Mouse (Mus musculus): ENCODE measurements around the gene Ugt1a5. TPM values are rescaled to one million over a fixed set of nuclear protein-coding genes. Genes with fewer than 3 reads are reported as not detected.

Gene Ugt1a5
- total RNA-seq, 2 experiments from 2014 or later, result 0.84 to 4.3 TPM

GRCm38 (mm10) chr1:88235894-88236415 is 70.1 kb downstream of the Ugt1a5 start:
- no peak for ATAC-seq (ENCODE audit: poor library complexity, severe bottlenecking)

- no peak for ATAC-seq (ENCODE audit: poor library complexity, severe bottlenecking)
These were observed 71.5 kb downstream of the Ugt1a5 start for GRCm38 (mm10) chr1:88237311-88237710.

GRCm38 (mm10) chr1:88238771-88239170 is 73.0 kb downstream of the Ugt1a5 start:
- no peak for ATAC-seq (ENCODE audit: poor library complexity, severe bottlenecking)

- no peak for ATAC-seq (ENCODE audit: poor library complexity, severe bottlenecking)
These were observed 74.3 kb downstream of the Ugt1a5 start for GRCm38 (mm10) chr1:88240072-88240471.

- no peak for ATAC-seq (ENCODE audit: poor library complexity, severe bottlenecking)
These were observed 74.8 kb downstream of the Ugt1a5 start for GRCm38 (mm10) chr1:88240579-88240978.

GRCm38 (mm10) chr1:88243861-88244260 is 78.0 kb downstream of the Ugt1a5 start:
- no peak for ATAC-seq (ENCODE audit: poor library complexity, severe bottlenecking)

- no peak for ATAC-seq (ENCODE audit: poor library complexity, severe bottlenecking)
These were observed 80.1 kb downstream of the Ugt1a5 start for GRCm38 (mm10) chr1:88245881-88246280.

- no peak for ATAC-seq (ENCODE audit: poor library complexity, severe bottlenecking)
These were observed 80.6 kb downstream of the Ugt1a5 start for GRCm38 (mm10) chr1:88246386-88246785.

GRCm38 (mm10) chr1:88247660-88248059 is 81.8 kb downstream of the Ugt1a5 start:
- ATAC-seq (ENCODE audit: poor library complexity, severe bottlenecking), result no peak

- peak; percentile 20 for ATAC-seq (ENCODE audit: poor library complexity, severe bottlenecking)
These were observed 82.8 kb downstream of the Ugt1a5 start for GRCm38 (mm10) chr1:88248658-88249057.

- no peak for ATAC-seq (ENCODE audit: poor library complexity, severe bottlenecking)
These were observed 83.8 kb downstream of the Ugt1a5 start for GRCm38 (mm10) chr1:88249596-88249995.

GRCm38 (mm10) chr1:88250023-88250422 is 84.2 kb downstream of the Ugt1a5 start:
- no peak for ATAC-seq (ENCODE audit: poor library complexity, severe bottlenecking)

- ATAC-seq (ENCODE audit: poor library complexity, severe bottlenecking), result 0 out of 2 replicates have a peak, but pooled peaks have one; percentile 10
These were observed 87.3 kb downstream of the Ugt1a5 start for GRCm38 (mm10) chr1:88253106-88253505.

GRCm38 (mm10) chr1:88253540-88253939 is 87.7 kb downstream of the Ugt1a5 start:
- no peak for ATAC-seq (ENCODE audit: poor library complexity, severe bottlenecking)

- no peak for ATAC-seq (ENCODE audit: poor library complexity, severe bottlenecking)
These were observed 89.1 kb downstream of the Ugt1a5 start for GRCm38 (mm10) chr1:88254793-88255465.

GRCm38 (mm10) chr1:88255466-88255857 is 89.7 kb downstream of the Ugt1a5 start:
- no peak for ATAC-seq (ENCODE audit: poor library complexity, severe bottlenecking)

GRCm38 (mm10) chr1:88255989-88256754 is 90.4 kb downstream of the Ugt1a5 start:
- no peak for ATAC-seq (ENCODE audit: poor library complexity, severe bottlenecking)

- no peak for ATAC-seq (ENCODE audit: poor library complexity, severe bottlenecking)
These were observed 91.3 kb downstream of the Ugt1a5 start for GRCm38 (mm10) chr1:88256886-88257663.

GRCm38 (mm10) chr1:88257681-88258080 is 91.9 kb downstream of the Ugt1a5 start:
- ATAC-seq (ENCODE audit: poor library complexity, severe bottlenecking), result no peak

GRCm38 (mm10) chr1:88258361-88258760 is 92.5 kb downstream of the Ugt1a5 start:
- ATAC-seq (ENCODE audit: poor library complexity, severe bottlenecking), result no peak

Data from megakaryocyte, adult 5-6 weeks (primary cell).